Mouse (Mus musculus): Measurements from ENCODE around the gene Zzz3. TPM values are rescaled to one million over a fixed set of nuclear protein-coding genes. Genes with fewer than 3 reads are reported as not detected.

The Zzz3 gene
- polyA plus RNA-seq, 2 experiments, result 7.8 to 17.0 TPM

DNA sequence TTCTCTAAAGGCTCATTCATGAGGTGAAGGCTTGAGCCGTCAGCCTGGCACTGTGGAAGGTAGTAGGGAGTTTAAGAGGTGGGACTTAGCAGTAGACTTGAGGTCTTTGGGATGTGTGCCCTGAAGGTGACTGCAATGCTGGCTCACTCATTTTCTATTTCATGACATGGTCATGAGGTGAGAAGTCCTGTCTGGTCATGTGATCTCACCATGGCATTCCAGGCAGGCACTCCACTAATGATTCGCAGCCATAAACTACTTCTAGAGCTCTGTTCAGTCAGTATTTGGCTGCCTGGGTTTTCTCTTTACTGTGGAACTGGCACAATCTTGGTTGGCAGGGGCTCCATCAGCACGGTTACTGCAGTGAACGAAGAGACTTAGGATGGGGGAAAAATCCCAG, 93.7 kb downstream of the Zzz3 start:
- H3K9ac ChIP-seq (replicated peaks), result no peak overlapping the region
- no peak for ATAC-seq (ENCODE audit: insufficient read depth)
- TF ChIP-seq EP300 (IDR thresholded peaks at IDR 0.05; ENCODE audit: low read depth) (no peak), CTCF (IDR thresholded peaks at IDR 0.05; ENCODE audit: low read depth) (no peak)
- WGBS (ENCODE audit: insufficient replicate concordance), result 66% methylated on average over 4 of the region's 4 CpGs
- H3K27ac ChIP-seq, result no peak overlapping the region
- no peaks in the 10 kb centered on the region for H3K4me1 ChIP-seq (replicated peaks; ENCODE audit: control insufficient read depth in 2 of 2, insufficient read depth in 2 of 2, low read length in 1 of 2)
- H3K4me2 ChIP-seq (ENCODE audit: low read depth), result no peak overlapping the region
- no peak for DNase-seq (ENCODE audit: low read depth in 3 of 3, low spot score in 3 of 3)
- H3K36me3 ChIP-seq (replicated peaks; ENCODE audit: control insufficient read depth, insufficient read depth, low read depth), result no peaks in the 10 kb centered on the region
- H3K9me3 ChIP-seq (ENCODE audit: control insufficient read depth, low read length), result no peaks in the 10 kb centered on the region
- H3K27me3 ChIP-seq (ENCODE audit: control insufficient read depth, insufficient read depth, low read length), result no peaks in the 10 kb centered on the region
- no peak overlapping the region for H3K4me3 ChIP-seq (ENCODE audit: insufficient read depth in 1 of 2, low read depth in 2 of 2, low read length in 2 of 2)

DNA sequence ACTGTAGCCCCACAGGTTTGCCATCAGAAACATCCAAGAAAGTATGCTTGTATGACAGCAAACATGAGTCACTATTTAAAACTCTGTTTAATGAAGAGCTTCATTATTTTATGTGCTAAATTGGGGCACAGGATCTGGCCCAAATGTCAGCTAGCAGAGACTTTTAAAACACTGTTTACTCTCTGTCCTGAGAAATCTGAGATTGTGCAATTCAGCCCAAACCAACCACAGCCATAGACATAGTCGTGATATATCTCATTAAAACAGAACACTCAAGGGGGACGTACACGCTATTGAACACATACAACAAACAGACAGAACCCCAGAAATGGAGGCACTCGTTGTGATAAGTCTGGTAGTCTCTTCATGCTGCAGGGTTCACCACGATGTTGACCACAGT, 95.2 kb downstream of the Zzz3 start:
- Histone ChIP-seq H3K27me3 (ENCODE audit: control insufficient read depth, insufficient read depth, low read length) (no peaks in the 10 kb centered on the region), H3K36me3 (replicated peaks; ENCODE audit: control insufficient read depth, insufficient read depth, low read depth) (no peaks in the 10 kb centered on the region), H3K9ac (replicated peaks) (no peak overlapping the region), H3K27ac (no peak overlapping the region), H3K9me3 (ENCODE audit: control insufficient read depth, low read length) (no peaks in the 10 kb centered on the region), H3K4me1 (replicated peaks; ENCODE audit: control insufficient read depth in 2 of 2, insufficient read depth in 2 of 2, low read length in 1 of 2) (no peaks in the 10 kb centered on the region), H3K4me3 (ENCODE audit: insufficient read depth in 1 of 2, low read depth in 2 of 2, low read length in 2 of 2) (no peak overlapping the region), H3K4me2 (ENCODE audit: low read depth) (no peak overlapping the region)
- no peak for ATAC-seq (ENCODE audit: insufficient read depth)
- TF ChIP-seq EP300 (IDR thresholded peaks at IDR 0.05; ENCODE audit: low read depth) (no peak), CTCF (IDR thresholded peaks at IDR 0.05; ENCODE audit: low read depth) (no peak)
- no peak for DNase-seq (ENCODE audit: low read depth in 3 of 3, low spot score in 3 of 3)
- WGBS (ENCODE audit: insufficient replicate concordance), result 50% methylated on average over 5 of the region's 5 CpGs

DNA sequence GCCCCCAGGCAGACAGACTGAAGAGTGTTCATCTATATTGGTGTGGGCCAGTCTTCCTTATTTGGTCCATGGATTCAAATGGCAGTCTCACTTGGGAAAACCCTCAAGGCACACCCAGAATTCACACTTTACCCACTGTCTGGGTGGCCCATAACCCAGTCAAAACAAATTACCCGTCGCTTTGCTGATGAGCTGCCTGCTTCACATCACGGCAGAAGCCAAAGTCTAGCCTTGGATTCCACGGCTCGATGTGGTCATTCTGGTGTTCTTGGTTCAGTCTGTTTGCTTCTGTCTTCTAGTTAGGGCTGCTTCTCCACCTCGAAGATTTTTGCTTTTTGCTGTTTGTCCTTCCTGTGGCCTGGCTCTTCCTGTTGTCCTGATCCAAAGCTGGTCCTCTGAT, 97.0 kb downstream of the Zzz3 start:
- Histone ChIP-seq H3K27me3 (ENCODE audit: control insufficient read depth, insufficient read depth, low read length) (no peaks in the 10 kb centered on the region), H3K4me1 (replicated peaks; ENCODE audit: control insufficient read depth in 2 of 2, insufficient read depth in 2 of 2, low read length in 1 of 2) (no peaks in the 10 kb centered on the region), H3K36me3 (replicated peaks; ENCODE audit: control insufficient read depth, insufficient read depth, low read depth) (no peaks in the 10 kb centered on the region), H3K9me3 (ENCODE audit: control insufficient read depth, low read length) (no peaks in the 10 kb centered on the region), H3K27ac (no peak overlapping the region), H3K4me3 (ENCODE audit: insufficient read depth in 1 of 2, low read depth in 2 of 2, low read length in 2 of 2) (no peak overlapping the region), H3K9ac (replicated peaks) (no peak overlapping the region), H3K4me2 (ENCODE audit: low read depth) (no peak overlapping the region)
- WGBS (ENCODE audit: insufficient replicate concordance), result 61% methylated on average over 6 of the region's 6 CpGs
- TF ChIP-seq CTCF (IDR thresholded peaks at IDR 0.05; ENCODE audit: low read depth), result no peak
- no peak for TF ChIP-seq EP300 (IDR thresholded peaks at IDR 0.05; ENCODE audit: low read depth)
- no peak for DNase-seq (ENCODE audit: low read depth in 3 of 3, low spot score in 3 of 3)
- no peak for ATAC-seq (ENCODE audit: insufficient read depth)

DNA sequence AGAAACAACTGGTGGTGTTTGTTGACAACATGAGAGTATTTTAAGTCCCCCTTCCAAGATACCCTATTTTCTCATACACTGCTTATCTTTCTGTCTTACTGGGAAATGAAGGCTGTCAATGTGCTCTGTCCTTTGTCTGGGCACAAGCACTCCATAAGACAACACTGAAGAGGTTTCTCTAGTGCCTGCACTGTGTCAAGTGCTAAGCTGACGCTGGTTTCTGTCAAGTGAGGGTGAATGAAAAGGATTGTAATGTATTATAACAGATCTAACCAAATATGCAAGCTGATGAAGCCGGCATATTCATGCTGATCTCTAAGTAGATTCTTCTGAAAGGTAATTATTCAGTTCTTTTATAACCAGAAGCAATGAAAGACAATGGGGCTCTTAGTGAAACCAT, 98.5 kb downstream of the Zzz3 start:
- Histone ChIP-seq H3K4me2 (ENCODE audit: low read depth) (no peak overlapping the region), H3K4me1 (replicated peaks; ENCODE audit: control insufficient read depth in 2 of 2, insufficient read depth in 2 of 2, low read length in 1 of 2) (no peaks in the 10 kb centered on the region), H3K36me3 (replicated peaks; ENCODE audit: control insufficient read depth, insufficient read depth, low read depth) (no peaks in the 10 kb centered on the region), H3K27me3 (ENCODE audit: control insufficient read depth, insufficient read depth, low read length) (no peaks in the 10 kb centered on the region), H3K9ac (replicated peaks) (no peak overlapping the region), H3K27ac (no peak overlapping the region), H3K4me3 (ENCODE audit: insufficient read depth in 1 of 2, low read depth in 2 of 2, low read length in 2 of 2) (no peak overlapping the region), H3K9me3 (ENCODE audit: control insufficient read depth, low read length) (no peaks in the 10 kb centered on the region)
- TF ChIP-seq EP300 (IDR thresholded peaks at IDR 0.05; ENCODE audit: low read depth), result no peak
- ATAC-seq (ENCODE audit: insufficient read depth) (no peak), DNase-seq (ENCODE audit: low read depth in 3 of 3, low spot score in 3 of 3) (no peak)
- 59% methylated on average over 2 of the region's 2 CpGs for WGBS (ENCODE audit: insufficient replicate concordance)

DNA sequence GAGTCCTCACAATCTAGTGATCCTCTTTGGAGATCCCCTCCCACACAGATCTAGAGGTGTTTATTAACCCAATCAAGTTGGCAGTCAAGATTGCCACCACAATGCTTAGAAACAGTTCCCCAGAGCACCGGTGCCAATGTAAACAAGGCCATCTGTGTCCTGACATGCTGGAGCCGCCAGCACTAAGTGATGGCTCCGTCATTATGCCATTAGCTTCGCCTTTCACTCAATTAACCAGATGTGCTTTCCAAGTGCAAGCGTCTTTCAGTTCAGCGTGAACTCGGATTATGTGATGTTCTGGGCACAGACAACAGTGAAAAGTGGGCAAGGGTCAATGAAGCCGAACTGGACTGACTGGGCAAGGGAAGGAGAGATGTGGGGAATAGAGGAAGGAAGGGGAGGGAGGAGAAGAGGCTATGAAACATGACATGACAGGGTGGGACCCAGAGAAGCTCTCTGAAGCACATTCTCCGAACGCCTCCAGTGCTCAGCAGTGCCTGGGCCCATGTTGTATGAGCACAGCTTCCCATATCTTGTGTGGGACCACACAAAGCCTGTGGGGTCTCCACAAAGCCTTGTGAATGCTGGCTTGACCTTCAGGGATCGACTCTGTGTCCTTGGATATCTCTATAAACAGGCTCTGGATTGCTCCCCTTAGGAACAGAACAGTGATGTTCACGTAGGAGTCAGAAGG, 99.5 kb downstream of the Zzz3 start:
- DNase-seq (ENCODE audit: low read depth in 3 of 3, low spot score in 3 of 3) (no peak), ATAC-seq (ENCODE audit: insufficient read depth) (no peak)
- Histone ChIP-seq H3K4me1 (replicated peaks; ENCODE audit: control insufficient read depth in 2 of 2, insufficient read depth in 2 of 2, low read length in 1 of 2) (no peaks in the 10 kb centered on the region), H3K36me3 (replicated peaks; ENCODE audit: control insufficient read depth, insufficient read depth, low read depth) (no peaks in the 10 kb centered on the region), H3K9me3 (ENCODE audit: control insufficient read depth, low read length) (no peaks in the 10 kb centered on the region), H3K4me3 (ENCODE audit: insufficient read depth in 1 of 2, low read depth in 2 of 2, low read length in 2 of 2) (no peak overlapping the region), H3K27me3 (ENCODE audit: control insufficient read depth, insufficient read depth, low read length) (no peaks in the 10 kb centered on the region), H3K4me2 (ENCODE audit: low read depth) (no peak overlapping the region), H3K27ac (no peak overlapping the region), H3K9ac (replicated peaks) (no peak overlapping the region)
- TF ChIP-seq CTCF (IDR thresholded peaks at IDR 0.05; ENCODE audit: low read depth) (no peak), EP300 (IDR thresholded peaks at IDR 0.05; ENCODE audit: low read depth) (no peak)
- 51% methylated on average over 12 of the region's 12 CpGs for WGBS (ENCODE audit: insufficient replicate concordance)
